Mouse (Mus musculus) spleen, adult 18-20 months (tissue): ENCODE measurements around the gene Smarca2.
"Not testable (repeated sequence)": the region's sequence is repeated elsewhere in the genome, so short reads cannot be mapped to it uniquely, and the experiment has no call there.

Experiments used
- DNase-seq, 2 experiments: peaks; one replicate each; pipeline ENCODE4 v3.0.0; 2022; ENCODE audit warnings: mixed read lengths in 2 of 2

Smarca2 gene

GRCm38 (mm10) chr19:26704545-26705209 lies 99.8 kb downstream of the Smarca2 start:
- no peak for DNase-seq

- peak in 1 of 2 experiments; percentile 15 for DNase-seq
Observed at GRCm38 (mm10) chr19:26706910-26707309, 102.1 kb downstream of the Smarca2 start.

DNA sequence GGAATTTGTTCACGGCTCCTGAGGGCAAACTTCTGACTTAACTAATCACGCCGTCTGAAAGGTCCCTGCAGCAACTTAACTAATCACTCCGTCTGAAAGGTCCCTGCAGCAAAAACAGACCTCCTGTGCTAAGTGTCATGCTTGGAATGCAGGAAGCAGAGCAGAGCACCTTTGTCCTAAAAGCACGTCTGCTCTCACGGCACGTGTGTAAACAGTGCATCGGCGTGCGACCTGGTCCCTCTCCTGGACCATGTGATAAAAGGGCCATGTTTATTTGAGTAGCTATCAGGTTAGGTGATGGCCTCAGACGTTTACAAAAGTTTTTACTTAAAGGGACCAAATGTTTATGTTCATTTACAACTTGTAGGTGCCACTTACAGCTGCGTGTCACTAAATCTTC lies 104.2 kb downstream of the Smarca2 start:
- no peak for DNase-seq

DNA sequence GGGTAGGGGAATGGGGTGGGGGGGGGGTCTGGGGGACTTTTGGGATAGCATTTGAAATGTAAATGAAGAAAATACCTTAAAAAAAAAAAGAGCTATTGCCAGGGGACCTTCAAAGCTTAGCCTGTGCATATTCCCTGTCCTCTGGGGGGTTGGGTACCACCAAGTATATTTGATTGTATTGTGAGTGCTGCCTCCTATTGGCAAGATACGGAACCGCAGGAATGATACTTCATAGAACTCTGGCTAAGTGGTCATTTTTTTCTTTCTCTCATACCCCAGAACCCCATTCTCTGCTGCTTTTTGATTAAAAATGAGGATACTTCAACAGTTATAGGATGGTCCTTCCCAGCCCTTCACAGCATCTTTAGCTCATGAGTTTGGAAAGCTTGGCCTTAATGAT lies 106.4 kb downstream of the Smarca2 start:
- DNase-seq: peak in 1 of 2 experiments; percentile 41

GRCm38 (mm10) chr19:26716217-26716616 lies 111.4 kb downstream of the Smarca2 start:
- DNase-seq: no peak

GRCm38 (mm10) chr19:26718221-26718620 lies 113.4 kb downstream of the Smarca2 start:
- peak in 1 of 2 experiments; percentile 31 for DNase-seq

DNA sequence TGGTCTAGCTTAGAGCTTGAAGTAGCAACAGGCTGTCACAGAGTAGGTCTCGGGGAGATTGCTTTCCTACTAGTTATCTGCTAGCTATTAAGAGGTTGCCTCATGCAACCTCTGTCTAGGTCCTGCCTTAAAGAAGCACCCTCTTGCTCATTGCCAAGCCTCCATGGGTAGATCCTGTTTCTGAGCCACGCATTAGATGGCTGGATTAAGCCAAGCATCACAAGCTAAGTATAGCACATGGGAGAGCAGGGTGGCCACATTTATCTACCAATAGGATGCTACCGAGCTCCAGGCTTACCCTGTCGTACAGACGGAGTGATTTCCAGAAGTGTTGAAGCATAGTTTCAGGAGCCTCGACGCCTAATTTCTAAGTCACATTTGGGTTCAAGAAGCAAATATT lies 114.3 kb downstream of the Smarca2 start:
- no peak for DNase-seq

GRCm38 (mm10) chr19:26721741-26722140 lies 116.9 kb downstream of the Smarca2 start:
- no peak for DNase-seq

GRCm38 (mm10) chr19:26723899-26724298 lies 119.0 kb downstream of the Smarca2 start:
- no peak for DNase-seq

- no peak for DNase-seq
Observed at GRCm38 (mm10) chr19:26724626-26725025, 119.8 kb downstream of the Smarca2 start.

DNA sequence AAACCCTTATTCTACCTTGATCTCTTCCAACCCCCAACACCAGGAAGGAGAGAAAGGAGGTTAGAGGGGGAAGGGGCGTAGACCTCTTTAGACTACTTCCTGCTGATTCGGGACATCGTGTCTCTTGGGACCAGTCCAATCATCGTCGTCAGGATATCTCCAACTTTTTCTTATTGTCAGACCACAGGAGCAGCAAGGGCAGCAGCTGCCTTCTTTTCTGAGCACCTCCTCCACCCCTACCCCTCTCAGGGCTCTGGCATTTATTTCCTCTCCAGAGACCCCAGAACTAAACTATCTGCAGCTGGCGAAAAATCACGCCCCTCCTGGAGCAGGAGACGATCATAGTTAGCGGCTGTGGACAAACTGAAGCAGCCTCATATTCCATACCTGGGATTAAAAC lies 122.9 kb downstream of the Smarca2 start:
- DNase-seq: no peak

DNA sequence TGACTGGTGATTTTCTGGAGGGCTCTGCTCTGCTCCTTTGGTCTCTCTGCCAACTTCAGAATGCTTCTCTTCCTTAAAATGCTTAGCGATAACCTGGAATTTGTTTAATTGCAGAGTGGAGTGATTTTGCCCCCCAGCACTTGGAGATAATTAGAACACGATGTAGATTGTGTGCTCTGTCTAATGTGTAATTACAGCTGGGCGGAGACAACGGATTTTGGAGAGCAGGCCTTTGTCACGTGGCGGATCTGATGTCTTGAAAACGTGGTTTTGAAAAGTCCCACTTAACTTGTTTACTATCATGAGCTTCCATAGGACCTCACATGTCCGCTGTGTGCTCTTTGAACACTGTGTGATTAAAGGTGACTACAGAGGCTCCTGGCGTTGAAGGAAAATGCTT lies 125.6 kb downstream of the Smarca2 start:
- DNase-seq: no peak

- DNase-seq: no peak
Observed at GRCm38 (mm10) chr19:26731121-26731520, 126.3 kb downstream of the Smarca2 start.

GRCm38 (mm10) chr19:26731809-26732208 lies 127.0 kb downstream of the Smarca2 start:
- DNase-seq: no peak

DNA sequence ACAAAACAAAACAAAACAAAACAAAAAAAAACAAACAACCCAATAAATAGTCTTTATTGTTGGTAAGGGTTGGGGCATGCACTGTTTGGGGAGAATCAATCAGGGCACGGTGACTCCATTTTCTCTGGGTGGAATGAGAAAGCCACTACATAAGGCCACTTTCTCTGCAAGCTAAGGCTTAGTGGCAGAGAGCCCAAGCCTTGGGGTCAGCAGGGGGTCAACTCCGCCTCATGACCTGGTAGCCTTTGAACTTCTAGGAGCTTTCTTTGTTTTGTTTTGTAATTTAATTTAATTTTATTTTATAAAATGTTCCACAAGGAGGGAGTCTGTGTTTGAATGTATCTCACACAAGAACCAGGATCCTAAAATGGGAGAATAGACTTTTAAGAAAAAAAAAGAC lies 128.2 kb downstream of the Smarca2 start:
- DNase-seq: no peak

DNA sequence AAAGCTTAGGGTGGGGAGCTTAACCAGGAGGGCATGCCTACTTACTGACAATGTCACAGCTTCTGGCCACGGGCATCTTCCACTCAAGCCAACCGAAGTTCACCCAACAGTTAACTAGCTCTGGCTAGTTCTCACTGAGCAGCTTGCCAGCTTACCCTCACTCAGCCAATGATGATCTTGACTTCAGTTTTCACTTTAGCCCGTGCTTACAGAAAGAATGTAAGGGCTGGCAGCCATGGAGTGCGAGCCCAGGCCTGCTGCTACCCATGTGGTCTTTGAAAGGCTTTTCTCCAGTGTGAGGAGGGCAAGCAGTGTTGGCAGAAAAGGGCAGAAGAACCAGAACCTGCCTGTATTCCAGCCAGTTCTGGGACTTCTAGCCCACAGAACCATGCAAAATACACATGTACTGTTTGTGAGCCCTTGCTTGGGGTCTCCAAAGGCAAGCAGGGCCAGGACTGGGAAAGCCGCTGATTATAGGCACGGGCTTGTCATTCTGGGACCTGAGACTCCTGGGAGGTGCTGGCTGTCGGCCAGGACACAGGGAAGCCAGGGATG lies 128.8 kb downstream of the Smarca2 start:
- DNase-seq: no peak

- DNase-seq: no peak
Observed at GRCm38 (mm10) chr19:26734704-26735109, 129.9 kb downstream of the Smarca2 start.

DNA sequence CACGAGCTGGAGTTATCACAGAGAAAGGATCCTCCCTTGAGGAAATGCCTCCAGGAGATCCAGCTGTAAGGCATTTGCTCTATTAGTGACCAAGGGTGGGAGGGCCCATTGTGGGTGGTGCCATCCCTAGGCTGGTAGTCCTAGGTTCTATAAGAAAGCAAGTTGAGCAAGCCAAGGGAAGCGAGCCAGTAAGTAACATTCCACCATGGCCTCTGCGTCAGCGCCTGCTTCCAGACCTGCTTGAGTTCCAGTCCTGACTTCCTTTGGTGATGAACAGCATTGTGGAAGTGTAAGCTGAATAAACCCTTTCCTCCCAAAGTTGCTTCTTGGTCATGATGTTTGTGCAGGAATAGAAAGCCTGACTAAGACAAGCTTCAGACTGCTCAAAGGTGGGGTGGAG lies 140.2 kb downstream of the Smarca2 start:
- DNase-seq: not testable (repeated sequence)

- DNase-seq: no peak
Observed at GRCm38 (mm10) chr19:26745567-26745966, 140.7 kb downstream of the Smarca2 start.

DNA sequence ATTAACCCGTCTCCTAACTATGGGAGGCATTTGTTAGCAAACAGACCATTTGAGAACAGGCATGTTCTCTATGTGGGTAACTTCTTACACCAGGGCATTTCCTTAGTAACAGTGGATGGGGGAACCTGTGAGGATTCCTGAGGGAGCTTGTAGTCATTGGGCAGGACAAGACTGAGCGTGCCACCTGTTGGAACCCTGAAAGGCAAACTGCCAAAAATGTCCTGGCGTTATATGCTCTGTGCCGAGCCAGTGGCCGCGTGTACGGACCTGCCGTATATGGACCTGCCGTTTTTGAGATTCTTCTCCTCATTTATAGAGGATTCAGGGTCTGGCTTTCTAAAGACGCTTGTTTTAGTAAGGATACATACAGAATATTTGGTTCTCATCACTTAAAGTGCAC lies 141.4 kb downstream of the Smarca2 start:
- no peak for DNase-seq

GRCm38 (mm10) chr19:26746709-26747467 lies 142.0 kb downstream of the Smarca2 start:
- no peak for DNase-seq

- peak; percentile 52 to 55 for DNase-seq
Observed at GRCm38 (mm10) chr19:26747571-26748539, 143.0 kb downstream of the Smarca2 start.

DNA sequence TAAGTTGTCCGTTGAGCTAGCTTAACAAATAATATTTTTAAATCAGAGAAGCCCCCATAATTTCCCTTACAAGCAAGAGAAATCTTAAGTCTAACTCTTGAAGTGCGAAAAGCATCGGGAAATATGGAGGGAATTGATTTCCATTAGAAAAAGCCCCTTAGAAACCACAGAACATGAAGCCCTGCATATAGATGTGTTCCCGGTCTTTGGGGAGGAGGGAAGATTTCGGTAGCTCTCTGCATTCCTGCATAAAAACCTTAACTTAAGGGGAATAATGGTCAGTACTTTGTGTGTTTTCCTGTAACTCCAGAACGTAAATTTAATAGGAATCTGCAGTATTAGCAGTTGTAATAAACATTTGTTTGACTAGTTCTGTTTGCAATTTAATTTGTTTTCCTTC lies 143.8 kb downstream of the Smarca2 start:
- no peak for DNase-seq
